Mouse (Mus musculus): ENCODE measurements at regions not wholly inside any gene's neighbourhood (a gene's known extent, or its start where the extent isn't known, plus 50 kb on each side); places are given as distances from the start of the nearest gene placed in this dataset.

DNA sequence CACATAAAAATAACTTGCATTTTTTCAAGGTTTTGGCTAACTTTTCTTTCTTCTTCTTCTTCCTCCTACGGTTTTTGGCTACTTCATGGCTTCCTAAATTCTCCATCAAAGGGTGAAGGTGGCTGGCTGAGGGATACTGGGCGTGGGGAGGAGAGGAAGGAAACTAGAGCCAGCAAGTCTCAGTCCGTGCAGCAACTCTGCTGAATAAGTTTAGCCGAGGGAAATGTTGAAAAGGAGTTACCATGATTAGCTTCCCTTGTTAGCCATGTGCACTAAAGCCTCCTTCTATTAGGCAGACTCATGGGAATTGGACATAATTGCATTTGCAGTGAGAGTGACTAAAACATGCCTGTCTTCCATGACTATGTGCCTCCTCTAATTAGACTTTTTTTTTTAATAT lies 345.1 kb upstream of the Adamts9 start:
- Histone ChIP-seq H3K4me2 (no peak overlapping the region), H3K4me1 (no peaks in the 10 kb centered on the region), H3K27me3 (no peaks in the 10 kb centered on the region), H3K9me3 (no peaks in the 10 kb centered on the region), H3K27ac (no peak overlapping the region), H3K36me3 (no peaks in the 10 kb centered on the region), H3K9ac (no peak overlapping the region), H3K4me3 (no peak overlapping the region)
- no peak for ATAC-seq (ENCODE audit: insufficient number of reproducible peaks, low FRiP score, low TSS enrichment, low read depth)
- WGBS, result 34% methylated on average over 4 of the region's 4 CpGs

DNA sequence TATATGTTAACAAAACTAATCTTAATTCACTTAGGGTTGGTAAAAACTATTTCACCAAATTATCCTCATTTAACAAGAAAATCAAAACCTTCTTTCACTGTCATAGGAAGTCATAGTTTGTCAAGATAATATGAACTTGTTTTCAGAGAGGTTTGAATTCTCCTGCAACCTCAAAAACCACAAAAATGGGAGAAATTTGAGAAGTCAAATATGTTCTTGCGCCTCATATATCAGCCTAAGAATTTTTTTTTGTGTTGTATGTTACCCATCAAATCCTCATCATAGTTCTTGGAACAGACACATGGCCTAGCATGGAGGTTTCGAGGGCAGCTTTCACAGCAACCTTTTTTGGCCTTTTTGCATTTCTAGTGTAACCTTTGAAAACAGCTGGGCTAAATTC lies 342.5 kb upstream of the Adamts9 start:
- H3K9me3 ChIP-seq, result no peaks in the 10 kb centered on the region
- WGBS, result 67% methylated on average over 2 of the region's 2 CpGs
- H3K4me3 ChIP-seq, result no peak overlapping the region
- H3K4me1 ChIP-seq, result no peaks in the 10 kb centered on the region
- H3K9ac ChIP-seq, result no peak overlapping the region
- no peaks in the 10 kb centered on the region for H3K27me3 ChIP-seq
- no peak overlapping the region for H3K4me2 ChIP-seq
- no peaks in the 10 kb centered on the region for H3K36me3 ChIP-seq
- no peak overlapping the region for H3K27ac ChIP-seq
- no peak for ATAC-seq (ENCODE audit: insufficient number of reproducible peaks, low FRiP score, low TSS enrichment, low read depth)

DNA sequence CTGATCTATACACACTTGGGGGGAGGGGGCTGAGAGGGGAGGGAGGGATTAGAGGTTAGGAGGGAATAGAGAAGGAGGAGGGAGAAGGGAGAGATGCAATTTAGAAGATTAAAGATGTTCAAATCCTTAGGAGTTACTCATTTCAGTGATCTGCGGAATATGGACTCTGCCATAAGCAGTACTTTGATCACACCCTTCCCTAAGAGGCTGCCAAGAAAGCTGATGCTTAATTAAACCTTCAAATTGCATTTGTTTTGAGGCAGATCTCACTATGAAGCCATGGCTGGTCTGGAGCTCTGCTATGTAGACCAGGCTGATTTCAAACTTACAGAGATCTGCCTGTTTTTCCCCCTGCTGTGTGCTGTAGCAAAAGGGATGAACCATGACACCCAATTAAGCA lies 338.2 kb upstream of the Adamts9 start:
- H3K4me3 ChIP-seq, result no peak overlapping the region
- H3K27me3 ChIP-seq, result no peaks in the 10 kb centered on the region
- H3K9me3 ChIP-seq, result no peaks in the 10 kb centered on the region
- no peak overlapping the region for H3K4me2 ChIP-seq
- no peaks in the 10 kb centered on the region for H3K36me3 ChIP-seq
- H3K4me1 ChIP-seq, result no peaks in the 10 kb centered on the region
- WGBS, result 71% methylated on average over 1 of the region's 1 CpGs
- H3K27ac ChIP-seq, result no peak overlapping the region
- no peak for ATAC-seq (ENCODE audit: insufficient number of reproducible peaks, low FRiP score, low TSS enrichment, low read depth)
- no peak overlapping the region for H3K9ac ChIP-seq

GRCm38 (mm10) chr6:93273917-93274513 lies 330.7 kb upstream of the Adamts9 start:
- H3K9me3 ChIP-seq, result 0 out of 2 replicates have a peak, but pooled peaks cover 4% of the 10 kb centered on the region
- H3K4me1 ChIP-seq, result peaks cover 17% of the 10 kb centered on the region; the same call in 1 of the 2 replicates
- H3K27ac ChIP-seq, result peak overlapping the region; percentile 43
- no peaks in the 10 kb centered on the region for H3K36me3 ChIP-seq
- no peak overlapping the region for H3K4me2 ChIP-seq
- H3K9ac ChIP-seq, result no peak overlapping the region
- no peaks in the 10 kb centered on the region for H3K27me3 ChIP-seq
- WGBS, result 46% methylated on average over 12 of the region's 12 CpGs
- no peak overlapping the region for H3K4me3 ChIP-seq
- no peak for ATAC-seq (ENCODE audit: insufficient number of reproducible peaks, low FRiP score, low TSS enrichment, low read depth)

- no peak overlapping the region for H3K4me3 ChIP-seq
- ATAC-seq (ENCODE audit: insufficient number of reproducible peaks, low FRiP score, low TSS enrichment, low read depth), result no peak
- H3K27me3 ChIP-seq, result no peaks in the 10 kb centered on the region
- H3K4me1 ChIP-seq, result peaks cover 17% of the 10 kb centered on the region; the same call in 1 of the 2 replicates
- H3K9ac ChIP-seq, result no peak overlapping the region
- 29% methylated on average over 4 of the region's 4 CpGs for WGBS
- no peak overlapping the region for H3K4me2 ChIP-seq
- 0 out of 2 replicates have a peak overlapping the region, but pooled peaks have one; percentile 5 for H3K27ac ChIP-seq
- H3K36me3 ChIP-seq, result no peaks in the 10 kb centered on the region
- H3K9me3 ChIP-seq, result 0 out of 2 replicates have a peak, but pooled peaks cover 4% of the 10 kb centered on the region
Measured at GRCm38 (mm10) chr6:93272206-93272605, 328.9 kb upstream of the Adamts9 start.

- Histone ChIP-seq H3K4me3 (no peak overlapping the region), H3K4me2 (no peak overlapping the region), H3K9ac (no peak overlapping the region), H3K27ac (no peak overlapping the region), H3K9me3 (0 out of 2 replicates have a peak, but pooled peaks cover 4% of the 10 kb centered on the region), H3K4me1 (peaks cover 2% of the 10 kb centered on the region; the same call in 1 of the 2 replicates), H3K36me3 (no peaks in the 10 kb centered on the region), H3K27me3 (no peaks in the 10 kb centered on the region)
- no peak for ATAC-seq (ENCODE audit: insufficient number of reproducible peaks, low FRiP score, low TSS enrichment, low read depth)
- WGBS, result 74% methylated on average over 5 of the region's 5 CpGs
Measured at GRCm38 (mm10) chr6:93266826-93267225, 323.5 kb upstream of the Adamts9 start.

- H3K27me3 ChIP-seq, result no peaks in the 10 kb centered on the region
- H3K4me2 ChIP-seq, result no peak overlapping the region
- 87% methylated on average over 2 of the region's 2 CpGs for WGBS
- H3K9me3 ChIP-seq, result no peaks in the 10 kb centered on the region
- no peaks in the 10 kb centered on the region for H3K36me3 ChIP-seq
- H3K4me1 ChIP-seq, result no peaks in the 10 kb centered on the region
- H3K27ac ChIP-seq, result no peak overlapping the region
- ATAC-seq (ENCODE audit: insufficient number of reproducible peaks, low FRiP score, low TSS enrichment, low read depth), result no peak
- no peak overlapping the region for H3K9ac ChIP-seq
- H3K4me3 ChIP-seq, result no peak overlapping the region
Measured at GRCm38 (mm10) chr6:93265164-93265563, 321.9 kb upstream of the Adamts9 start.

DNA sequence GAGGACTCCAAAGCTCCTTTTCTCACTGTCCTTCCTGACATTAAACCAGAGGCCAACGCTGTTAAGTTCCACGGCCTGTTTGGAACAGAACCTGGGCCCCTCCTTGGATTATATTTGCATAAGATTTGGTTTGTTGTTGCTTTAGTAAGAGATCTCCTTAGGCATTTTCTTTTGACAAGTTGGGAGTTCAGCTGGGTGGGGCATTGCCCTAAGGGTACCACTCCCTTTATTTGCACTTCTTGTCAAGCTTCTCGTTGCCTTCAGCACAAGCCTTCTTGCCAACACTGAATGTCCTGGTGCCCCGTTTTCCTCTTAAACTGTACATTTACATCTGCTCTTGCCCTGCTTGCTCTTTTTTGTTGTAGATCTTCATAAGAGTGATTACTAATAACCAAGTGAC lies 317.5 kb upstream of the Adamts9 start:
- Histone ChIP-seq H3K27me3 (no peaks in the 10 kb centered on the region), H3K4me2 (no peak overlapping the region), H3K9me3 (no peaks in the 10 kb centered on the region), H3K36me3 (no peaks in the 10 kb centered on the region), H3K4me3 (no peak overlapping the region), H3K27ac (no peak overlapping the region), H3K9ac (no peak overlapping the region), H3K4me1 (no peaks in the 10 kb centered on the region)
- WGBS, result 75% methylated on average over 4 of the region's 4 CpGs
- no peak for ATAC-seq (ENCODE audit: insufficient number of reproducible peaks, low FRiP score, low TSS enrichment, low read depth)

GRCm38 (mm10) chr6:93257130-93257841 lies 314.0 kb upstream of the Adamts9 start:
- Histone ChIP-seq H3K4me1 (no peaks in the 10 kb centered on the region), H3K9ac (no peak overlapping the region), H3K4me2 (no peak overlapping the region), H3K27me3 (no peaks in the 10 kb centered on the region), H3K9me3 (no peaks in the 10 kb centered on the region), H3K27ac (no peak overlapping the region), H3K4me3 (no peak overlapping the region), H3K36me3 (no peaks in the 10 kb centered on the region)
- no peak for ATAC-seq (ENCODE audit: insufficient number of reproducible peaks, low FRiP score, low TSS enrichment, low read depth)
- WGBS, result 55% methylated on average over 5 of the region's 5 CpGs

DNA sequence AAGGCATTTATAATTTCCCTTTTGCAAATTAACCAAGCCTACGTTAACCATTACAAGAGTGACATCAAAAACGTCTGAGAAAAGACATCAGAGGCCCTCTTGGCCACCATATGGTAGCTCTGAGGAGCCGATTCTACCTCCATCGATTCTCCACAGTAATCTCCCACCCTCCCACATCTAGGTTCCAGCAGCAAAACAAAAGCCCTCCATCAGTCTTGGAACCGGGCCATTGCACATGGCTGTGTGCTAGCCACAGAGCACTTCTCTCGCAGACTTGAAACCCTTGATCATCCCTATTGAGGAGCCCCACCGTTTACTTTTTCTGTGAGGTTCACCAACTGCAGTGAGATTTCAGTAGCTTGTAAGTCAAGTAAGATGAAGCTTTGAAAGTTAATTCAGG lies 310.5 kb upstream of the Adamts9 start:
- H3K27me3 ChIP-seq, result no peaks in the 10 kb centered on the region
- H3K4me2 ChIP-seq, result no peak overlapping the region
- H3K9ac ChIP-seq, result no peak overlapping the region
- no peak for ATAC-seq (ENCODE audit: insufficient number of reproducible peaks, low FRiP score, low TSS enrichment, low read depth)
- WGBS, result 62% methylated on average over 7 of the region's 7 CpGs
- no peak overlapping the region for H3K4me3 ChIP-seq
- H3K27ac ChIP-seq, result no peak overlapping the region
- H3K36me3 ChIP-seq, result no peaks in the 10 kb centered on the region
- no peaks in the 10 kb centered on the region for H3K9me3 ChIP-seq
- H3K4me1 ChIP-seq, result no peaks in the 10 kb centered on the region

DNA sequence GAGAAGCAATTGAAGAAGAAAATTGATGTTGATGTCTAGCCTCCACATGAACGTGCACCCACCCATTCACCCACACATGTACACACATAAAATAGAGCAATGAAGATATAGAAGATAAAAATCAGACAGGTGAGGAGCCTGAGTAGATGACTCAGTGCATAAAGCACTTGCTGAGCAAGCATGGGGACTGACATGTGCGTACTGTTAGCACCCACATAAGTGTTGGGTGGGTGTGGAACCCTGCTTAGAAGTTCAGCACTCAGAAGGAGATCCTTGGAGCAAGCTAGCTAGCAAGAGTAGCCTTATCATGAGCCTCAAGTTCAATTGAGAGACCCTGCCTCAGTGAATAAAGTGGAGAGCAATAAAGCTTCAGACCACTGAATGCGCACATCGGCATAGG lies 305.7 kb upstream of the Adamts9 start:
- no peaks in the 10 kb centered on the region for H3K36me3 ChIP-seq
- H3K9ac ChIP-seq, result no peak overlapping the region
- H3K4me2 ChIP-seq, result no peak overlapping the region
- WGBS, result 89% methylated on average over 4 of the region's 4 CpGs
- no peaks in the 10 kb centered on the region for H3K4me1 ChIP-seq
- no peak overlapping the region for H3K4me3 ChIP-seq
- no peaks in the 10 kb centered on the region for H3K27me3 ChIP-seq
- H3K27ac ChIP-seq, result no peak overlapping the region
- H3K9me3 ChIP-seq, result no peaks in the 10 kb centered on the region; the same call in 1 of the 2 replicates
- ATAC-seq (ENCODE audit: insufficient number of reproducible peaks, low FRiP score, low TSS enrichment, low read depth), result no peak

- Histone ChIP-seq H3K9ac (no peak overlapping the region), H3K27ac (no peak overlapping the region), H3K4me3 (no peak overlapping the region), H3K36me3 (no peaks in the 10 kb centered on the region), H3K27me3 (no peaks in the 10 kb centered on the region), H3K9me3 (no peaks in the 10 kb centered on the region; the same call in 1 of the 2 replicates), H3K4me1 (no peaks in the 10 kb centered on the region), H3K4me2 (no peak overlapping the region)
- ATAC-seq (ENCODE audit: insufficient number of reproducible peaks, low FRiP score, low TSS enrichment, low read depth), result no peak
- 78% methylated on average over 6 of the region's 6 CpGs for WGBS
Measured at GRCm38 (mm10) chr6:93246498-93247242, 303.4 kb upstream of the Adamts9 start.

All from limb, embryonic 15.5 days (tissue).